Mouse (Mus musculus): ENCODE measurements at regions not wholly inside any gene's neighbourhood (a gene's known extent, or its start where the extent isn't known, plus 50 kb on each side); places are given as distances from the start of the nearest gene placed in this dataset.

DNA sequence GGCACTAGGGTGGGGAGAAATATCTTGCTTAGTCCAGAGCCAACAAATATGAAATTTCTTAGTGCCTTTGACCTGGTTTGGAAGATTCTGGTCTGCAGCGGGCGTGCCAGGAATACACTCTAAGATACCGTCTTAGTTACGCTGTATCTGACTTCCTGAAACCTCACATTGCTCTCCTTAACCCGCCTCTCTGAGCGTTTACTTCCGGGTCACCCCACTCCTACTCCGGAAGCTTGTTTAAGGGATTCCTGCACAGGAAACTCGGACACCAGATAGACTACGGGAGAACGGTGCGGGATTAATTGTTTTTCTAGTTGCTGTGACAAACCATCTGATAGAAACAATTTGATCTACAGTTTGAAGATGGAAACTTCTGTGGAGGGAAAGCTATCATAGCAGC is 442.3 kb downstream of the Tshz3 start:
- Histone ChIP-seq H3K4me3 (ENCODE audit: low read depth, low read length) (no peak overlapping the region), H3K27ac (ENCODE audit: low read depth) (no peak overlapping the region), H3K27me3 (replicated peaks; ENCODE audit: control insufficient read depth, insufficient read depth, low read length) (no peaks in the 10 kb centered on the region), H3K9me3 (ENCODE audit: control insufficient read depth, low read length) (peaks cover 4% of the 10 kb centered on the region; the same call in 1 of the 2 replicates), H3K36me3 (ENCODE audit: control insufficient read depth, insufficient read depth, low read length) (no peaks in the 10 kb centered on the region), H3K4me2 (ENCODE audit: low read length) (no peak overlapping the region), H3K9ac (ENCODE audit: low read length) (no peak overlapping the region), H3K4me1 (replicated peaks; ENCODE audit: control insufficient read depth, insufficient read depth, low read length) (peaks cover 8% of the 10 kb centered on the region; the same call in 1 of the 2 replicates)
- no peak for ATAC-seq (replicated peaks; ENCODE audit: low FRiP score, low TSS enrichment, low read depth)
- WGBS = 86% methylated on average over 12 of the region's 12 CpGs
- DNase-seq (ENCODE audit: low spot score) = no peak

DNA sequence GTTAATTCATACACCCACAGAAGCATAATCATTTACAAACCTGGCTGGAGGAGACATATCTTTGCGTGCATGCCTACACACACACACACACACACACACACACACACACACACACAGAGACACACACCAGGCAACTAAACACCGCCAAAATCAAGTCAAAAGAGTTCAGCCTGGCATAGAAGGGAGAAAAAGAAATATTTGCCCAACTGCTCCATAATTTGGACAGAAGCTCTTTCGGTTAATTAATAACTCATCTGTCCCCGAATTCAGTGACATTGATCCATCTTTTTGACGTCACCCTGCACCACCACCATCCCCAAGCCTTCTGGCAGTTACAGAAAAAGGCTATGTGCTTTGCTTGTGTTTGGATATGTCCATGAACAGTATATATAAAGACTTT is 444.9 kb downstream of the Tshz3 start:
- Histone ChIP-seq H3K27ac (ENCODE audit: low read depth) (no peak overlapping the region), H3K4me2 (ENCODE audit: low read length) (no peak overlapping the region), H3K9me3 (ENCODE audit: control insufficient read depth, low read length) (peaks cover 4% of the 10 kb centered on the region; the same call in 1 of the 2 replicates), H3K9ac (ENCODE audit: low read length) (no peak overlapping the region), H3K27me3 (replicated peaks; ENCODE audit: control insufficient read depth, insufficient read depth, low read length) (no peaks in the 10 kb centered on the region), H3K36me3 (ENCODE audit: control insufficient read depth, insufficient read depth, low read length) (no peaks in the 10 kb centered on the region), H3K4me3 (ENCODE audit: low read depth, low read length) (no peak overlapping the region), H3K4me1 (replicated peaks; ENCODE audit: control insufficient read depth, insufficient read depth, low read length) (peaks cover 18% of the 10 kb centered on the region)
- DNase-seq (ENCODE audit: low spot score) = no peak
- ATAC-seq (replicated peaks; ENCODE audit: low FRiP score, low TSS enrichment, low read depth) = no peak
- 73% methylated on average over 5 of the region's 5 CpGs for WGBS

DNA sequence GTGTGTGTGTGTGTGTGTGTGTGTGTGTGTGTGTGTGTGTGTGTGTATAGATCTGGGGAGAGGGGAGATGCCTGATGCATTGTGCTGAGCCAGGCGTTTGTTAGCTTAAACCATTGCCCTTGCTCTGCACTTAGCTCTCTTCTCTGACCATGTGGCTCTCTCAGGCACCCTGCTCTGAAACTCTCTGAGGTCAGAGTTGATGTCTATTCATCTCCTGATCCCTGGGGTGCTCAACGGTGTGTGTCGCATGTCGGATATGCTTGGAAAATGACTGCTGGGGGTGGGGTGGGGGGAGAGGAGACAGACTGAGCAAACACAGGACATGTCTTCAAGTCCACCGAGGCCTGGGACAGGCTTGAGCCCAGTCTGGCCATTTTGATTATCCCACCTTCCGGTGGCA is 446.4 kb downstream of the Tshz3 start:
- ATAC-seq (replicated peaks; ENCODE audit: low FRiP score, low TSS enrichment, low read depth) (no peak), DNase-seq (ENCODE audit: low spot score) (no peak)
- Histone ChIP-seq H3K27ac (ENCODE audit: low read depth) (no peak overlapping the region), H3K9me3 (ENCODE audit: control insufficient read depth, low read length) (peaks cover 4% of the 10 kb centered on the region; the same call in 1 of the 2 replicates), H3K4me3 (ENCODE audit: low read depth, low read length) (no peak overlapping the region), H3K4me1 (replicated peaks; ENCODE audit: control insufficient read depth, insufficient read depth, low read length) (peaks cover 18% of the 10 kb centered on the region), H3K36me3 (ENCODE audit: control insufficient read depth, insufficient read depth, low read length) (no peaks in the 10 kb centered on the region), H3K9ac (ENCODE audit: low read length) (no peak overlapping the region), H3K27me3 (replicated peaks; ENCODE audit: control insufficient read depth, insufficient read depth, low read length) (no peaks in the 10 kb centered on the region), H3K4me2 (ENCODE audit: low read length) (no peak overlapping the region)
- WGBS = 28% methylated on average over 6 of the region's 6 CpGs

GRCm38 (mm10) chr7:37149711-37150110 is 451.8 kb downstream of the Tshz3 start:
- Histone ChIP-seq H3K27me3 (replicated peaks; ENCODE audit: control insufficient read depth, insufficient read depth, low read length) (no peaks in the 10 kb centered on the region), H3K4me1 (replicated peaks; ENCODE audit: control insufficient read depth, insufficient read depth, low read length) (peaks cover 10% of the 10 kb centered on the region), H3K9me3 (ENCODE audit: control insufficient read depth, low read length) (no peaks in the 10 kb centered on the region), H3K9ac (ENCODE audit: low read length) (no peak overlapping the region), H3K4me2 (ENCODE audit: low read length) (no peak overlapping the region), H3K36me3 (ENCODE audit: control insufficient read depth, insufficient read depth, low read length) (no peaks in the 10 kb centered on the region), H3K4me3 (ENCODE audit: low read depth, low read length) (no peak overlapping the region), H3K27ac (ENCODE audit: low read depth) (no peak overlapping the region)
- ATAC-seq (replicated peaks; ENCODE audit: low FRiP score, low TSS enrichment, low read depth) (no peak), DNase-seq (ENCODE audit: low spot score) (no peak)
- WGBS = 52% methylated on average over 5 of the region's 5 CpGs

DNA sequence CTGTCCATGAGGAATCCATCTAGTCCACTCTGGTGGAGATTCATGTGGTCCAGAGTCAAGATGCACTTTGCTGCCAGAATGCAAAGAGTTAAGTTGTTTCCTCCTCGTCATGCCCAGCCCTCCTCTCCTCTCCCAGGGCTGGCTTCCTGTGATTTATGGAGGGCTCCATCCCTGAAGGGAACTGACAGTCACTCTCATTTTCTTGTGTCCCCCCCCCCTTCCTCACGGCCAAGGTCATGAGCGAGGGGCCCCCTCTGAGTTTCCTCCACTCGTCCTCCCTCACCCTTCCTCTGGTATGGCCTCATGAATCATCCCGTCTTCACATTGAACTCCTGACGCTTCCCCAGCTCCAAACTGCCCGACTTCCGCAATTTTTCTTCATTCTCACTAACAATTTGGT is 461.9 kb downstream of the Tshz3 start:
- DNase-seq (ENCODE audit: low spot score) (no peak), ATAC-seq (replicated peaks; ENCODE audit: low FRiP score, low TSS enrichment, low read depth) (no peak)
- H3K4me2 ChIP-seq (ENCODE audit: low read length) = 0 out of 2 replicates have a peak overlapping the region, but pooled peaks have one; percentile 22
- 17% methylated on average over 8 of the region's 8 CpGs for WGBS
- H3K27me3 ChIP-seq (replicated peaks; ENCODE audit: control insufficient read depth, insufficient read depth, low read length) = no peaks in the 10 kb centered on the region
- no peaks in the 10 kb centered on the region for H3K36me3 ChIP-seq (ENCODE audit: control insufficient read depth, insufficient read depth, low read length)
- H3K27ac ChIP-seq (ENCODE audit: low read depth) = no peak overlapping the region
- no peak overlapping the region for H3K4me3 ChIP-seq (ENCODE audit: low read depth, low read length)
- H3K9ac ChIP-seq (ENCODE audit: low read length) = no peak overlapping the region
- H3K4me1 ChIP-seq (replicated peaks; ENCODE audit: control insufficient read depth, insufficient read depth, low read length) = peaks cover 8% of the 10 kb centered on the region
- H3K9me3 ChIP-seq (ENCODE audit: control insufficient read depth, low read length) = no peaks in the 10 kb centered on the region

GRCm38 (mm10) chr7:37168883-37169282 is 471.0 kb downstream of the Tshz3 start:
- DNase-seq (ENCODE audit: low spot score) = no peak
- Histone ChIP-seq H3K36me3 (ENCODE audit: control insufficient read depth, insufficient read depth, low read length) (no peaks in the 10 kb centered on the region), H3K27me3 (replicated peaks; ENCODE audit: control insufficient read depth, insufficient read depth, low read length) (no peaks in the 10 kb centered on the region), H3K4me3 (ENCODE audit: low read depth, low read length) (no peak overlapping the region), H3K9ac (ENCODE audit: low read length) (no peak overlapping the region), H3K27ac (ENCODE audit: low read depth) (no peak overlapping the region), H3K9me3 (ENCODE audit: control insufficient read depth, low read length) (no peaks in the 10 kb centered on the region), H3K4me2 (ENCODE audit: low read length) (no peak overlapping the region), H3K4me1 (replicated peaks; ENCODE audit: control insufficient read depth, insufficient read depth, low read length) (no peaks in the 10 kb centered on the region; the same call in 1 of the 2 replicates)
- WGBS = 82% methylated on average over 10 of the region's 10 CpGs
- no peak for ATAC-seq (replicated peaks; ENCODE audit: low FRiP score, low TSS enrichment, low read depth)

DNA sequence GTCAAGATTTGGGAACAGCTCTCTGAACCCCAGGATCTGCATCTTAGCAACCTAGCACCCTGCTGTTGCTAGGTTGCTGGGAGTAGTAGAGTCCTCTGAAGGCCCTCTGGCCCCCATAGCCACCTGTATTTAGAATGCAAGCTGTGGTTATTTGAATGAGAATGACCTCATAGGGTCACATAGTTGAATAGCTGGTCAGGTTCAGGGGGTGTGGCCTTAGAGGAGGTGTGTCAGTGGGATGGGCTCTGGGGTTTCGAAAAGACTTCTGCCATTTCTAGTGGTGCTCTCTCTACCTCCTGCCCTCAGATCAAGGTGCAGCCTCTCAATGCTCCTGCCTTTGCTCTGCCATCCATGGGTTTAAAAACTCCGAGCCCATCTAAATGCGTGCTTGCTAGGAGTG is 477.8 kb downstream of the Tshz3 start:
- H3K4me2 ChIP-seq (ENCODE audit: low read length) = no peak overlapping the region
- H3K27ac ChIP-seq (ENCODE audit: low read depth) = no peak overlapping the region
- H3K4me3 ChIP-seq (ENCODE audit: low read depth, low read length) = no peak overlapping the region
- 88% methylated on average over 3 of the region's 3 CpGs for WGBS
- H3K27me3 ChIP-seq (replicated peaks; ENCODE audit: control insufficient read depth, insufficient read depth, low read length) = no peaks in the 10 kb centered on the region
- H3K9ac ChIP-seq (ENCODE audit: low read length) = no peak overlapping the region
- H3K36me3 ChIP-seq (ENCODE audit: control insufficient read depth, insufficient read depth, low read length) = no peaks in the 10 kb centered on the region
- DNase-seq (ENCODE audit: low spot score) = no peak
- no peak for ATAC-seq (replicated peaks; ENCODE audit: low FRiP score, low TSS enrichment, low read depth)
- H3K9me3 ChIP-seq (ENCODE audit: control insufficient read depth, low read length) = no peaks in the 10 kb centered on the region
- peaks cover 10% of the 10 kb centered on the region; the same call in 1 of the 2 replicates for H3K4me1 ChIP-seq (replicated peaks; ENCODE audit: control insufficient read depth, insufficient read depth, low read length)

- Histone ChIP-seq H3K4me1 (replicated peaks; ENCODE audit: control insufficient read depth, insufficient read depth, low read length) (peaks cover 10% of the 10 kb centered on the region; the same call in 1 of the 2 replicates), H3K4me2 (ENCODE audit: low read length) (no peak overlapping the region), H3K4me3 (ENCODE audit: low read depth, low read length) (no peak overlapping the region), H3K9ac (ENCODE audit: low read length) (no peak overlapping the region), H3K36me3 (ENCODE audit: control insufficient read depth, insufficient read depth, low read length) (no peaks in the 10 kb centered on the region), H3K27ac (ENCODE audit: low read depth) (no peak overlapping the region), H3K27me3 (replicated peaks; ENCODE audit: control insufficient read depth, insufficient read depth, low read length) (no peaks in the 10 kb centered on the region), H3K9me3 (ENCODE audit: control insufficient read depth, low read length) (no peaks in the 10 kb centered on the region)
- no peak for DNase-seq (ENCODE audit: low spot score)
- ATAC-seq (replicated peaks; ENCODE audit: low FRiP score, low TSS enrichment, low read depth) = no peak
- WGBS = 64% methylated on average over 4 of the region's 4 CpGs
These were observed 480.3 kb downstream of the Tshz3 start for GRCm38 (mm10) chr7:37178256-37178655.

- Histone ChIP-seq H3K4me1 (replicated peaks; ENCODE audit: control insufficient read depth, insufficient read depth, low read length) (peaks cover 10% of the 10 kb centered on the region; the same call in 1 of the 2 replicates), H3K27me3 (replicated peaks; ENCODE audit: control insufficient read depth, insufficient read depth, low read length) (no peaks in the 10 kb centered on the region), H3K9ac (ENCODE audit: low read length) (no peak overlapping the region), H3K9me3 (ENCODE audit: control insufficient read depth, low read length) (no peaks in the 10 kb centered on the region), H3K4me3 (ENCODE audit: low read depth, low read length) (no peak overlapping the region), H3K4me2 (ENCODE audit: low read length) (0 out of 2 replicates have a peak overlapping the region, but pooled peaks have one; percentile 14), H3K27ac (ENCODE audit: low read depth) (no peak overlapping the region; the same call in 1 of the 2 replicates), H3K36me3 (ENCODE audit: control insufficient read depth, insufficient read depth, low read length) (no peaks in the 10 kb centered on the region)
- ATAC-seq (replicated peaks; ENCODE audit: low FRiP score, low TSS enrichment, low read depth) (no peak), DNase-seq (ENCODE audit: low spot score) (peak; percentile 48)
- WGBS = 15% methylated on average over 10 of the region's 10 CpGs
These were observed 482.0 kb downstream of the Tshz3 start for GRCm38 (mm10) chr7:37179907-37180306.
